Mouse (Mus musculus): ENCODE measurements around the gene Col10a1. TPM values are rescaled to one million over a fixed set of nuclear protein-coding genes. Genes with fewer than 3 reads are reported as not detected.

The Col10a1 gene
- not detected in 2 replicates for polyA plus RNA-seq (2012)

- TF ChIP-seq GATA1 (IDR thresholded peaks at IDR 0.05; ENCODE audit: low read length) = no peak
Observed at GRCm38 (mm10) chr10:34389681-34390080, at the start of gene Col10a1. Gene Col10a1, plus strand, starts transcription at chr10:34389981.

- no peak for TF ChIP-seq GATA1 (IDR thresholded peaks at IDR 0.05; ENCODE audit: low read length)
Observed at GRCm38 (mm10) chr10:34341014-34341413, 48.8 kb upstream of the Col10a1 start.

GRCm38 (mm10) chr10:34341886-34342285 is 47.9 kb upstream of the Col10a1 start:
- no peak for TF ChIP-seq GATA1 (IDR thresholded peaks at IDR 0.05; ENCODE audit: low read length)

GRCm38 (mm10) chr10:34352166-34352565 is 37.6 kb upstream of the Col10a1 start:
- no peak for TF ChIP-seq GATA1 (IDR thresholded peaks at IDR 0.05; ENCODE audit: low read length)

- no peak for TF ChIP-seq GATA1 (IDR thresholded peaks at IDR 0.05; ENCODE audit: low read length)
Observed at GRCm38 (mm10) chr10:34358263-34358662, 31.5 kb upstream of the Col10a1 start.

- no peak for TF ChIP-seq GATA1 (IDR thresholded peaks at IDR 0.05; ENCODE audit: low read length)
Observed at GRCm38 (mm10) chr10:34363756-34364155, 26.0 kb upstream of the Col10a1 start.

GRCm38 (mm10) chr10:34368138-34368537 is 21.6 kb upstream of the Col10a1 start:
- no peak for TF ChIP-seq GATA1 (IDR thresholded peaks at IDR 0.05; ENCODE audit: low read length)

- TF ChIP-seq GATA1 (IDR thresholded peaks at IDR 0.05; ENCODE audit: low read length) = no peak
Observed at GRCm38 (mm10) chr10:34373332-34373731, 16.4 kb upstream of the Col10a1 start.

- TF ChIP-seq GATA1 (IDR thresholded peaks at IDR 0.05; ENCODE audit: low read length) = no peak
Observed at GRCm38 (mm10) chr10:34385636-34386035, 4.1 kb upstream of the Col10a1 start.

- no peak for TF ChIP-seq GATA1 (IDR thresholded peaks at IDR 0.05; ENCODE audit: low read length)
Observed at GRCm38 (mm10) chr10:34396959-34397358, 7.2 kb downstream of the Col10a1 start.

GRCm38 (mm10) chr10:34399267-34399666 is 9.5 kb downstream of the Col10a1 start:
- no peak for TF ChIP-seq GATA1 (IDR thresholded peaks at IDR 0.05; ENCODE audit: low read length)

GRCm38 (mm10) chr10:34418204-34418756 is 28.5 kb downstream of the Col10a1 start, which contains the start of gene Nt5dc1:
Gene Nt5dc1, minus strand, starts transcription at chr10:34418552.
- no peak for TF ChIP-seq GATA1 (IDR thresholded peaks at IDR 0.05; ENCODE audit: low read length)

GRCm38 (mm10) chr10:34431783-34432182 is 42.0 kb downstream of the Col10a1 start:
- TF ChIP-seq GATA1 (IDR thresholded peaks at IDR 0.05; ENCODE audit: low read length) = no peak

Other genes starting within 250 kb of the Col10a1 start
- gene Dse, start 182.3 kb upstream of the Col10a1 start, polyA plus RNA-seq (2012) = not detected in 2 replicates
- gene Tspyl1, start 107.8 kb upstream of the Col10a1 start, polyA plus RNA-seq (2012) = 19.5 and 26.6 TPM in 2 replicates
- gene Tspyl4, start 92.5 kb upstream of the Col10a1 start, polyA plus RNA-seq (2012) = 0.16 and 0.17 TPM in 2 replicates
- 3.4 and 5.0 TPM in 2 replicates for gene Nt5dc1, start 28.6 kb downstream of the Col10a1 start, polyA plus RNA-seq (2012)
- not detected in 2 replicates for gene Frk, start 93.4 kb downstream of the Col10a1 start, polyA plus RNA-seq (2012)

Measured in G1E-ER4 (cell line).